ENCODE assay signal across 17 mouse cellular contexts in genomic region chr5:64095342-64095993, GRCm38 (mm10). TPM values are rescaled to one million over a fixed set of nuclear protein-coding genes. Genes with fewer than 3 reads are reported as not detected.
DNase-seq lines count a peak whose midpoint lies in the region; ATAC-seq and TF ChIP-seq lines count a peak whose summit lies in the region.
"Had no signal": no experiment of that assay in that cellular context is flagged by ENCODE, and none has a peak within 500 bp of the region (broad histone marks: within the 10 kb centered on the region; RNA-seq: fewer than 3 reads in every experiment).

No protein-coding gene starts in this region.

- H3K27me3 ChIP-seq in heart, embryonic 10.5 days (ENCODE audit: insufficient read depth, poor library complexity, severe bottlenecking) = no peaks in the 10 kb centered on the region
- H3K27me3 ChIP-seq in thymus, adult 2 months (ENCODE audit: control insufficient read depth, insufficient read depth, low read length) = no peaks in the 10 kb centered on the region
- no peaks in the 10 kb centered on the region for H3K27me3 ChIP-seq in liver, embryonic 11.5 days (replicated peaks; ENCODE audit: control insufficient read depth, insufficient read depth, low read length)
- H3K27me3 ChIP-seq in small intestine, adult 2 months (ENCODE audit: control insufficient read depth, insufficient read depth, low read length) = no peaks in the 10 kb centered on the region
- no peaks in the 10 kb centered on the region for H3K27me3 ChIP-seq in hindbrain, postnatal 0 days (ENCODE audit: insufficient read depth, low read length)
- H3K27me3 ChIP-seq: heart, embryonic 13.5 days had no signal

- peaks cover 24% of the 10 kb centered on the region for H3K4me1 ChIP-seq in heart, embryonic 10.5 days
- H3K4me1 ChIP-seq in thymus, adult 2 months (replicated peaks; ENCODE audit: control insufficient read depth, insufficient read depth, low read length) = peaks cover 20% of the 10 kb centered on the region
- peaks cover 18% of the 10 kb centered on the region for H3K4me1 ChIP-seq in liver, embryonic 11.5 days (replicated peaks; ENCODE audit: control insufficient read depth, insufficient read depth, low read length)
- H3K4me1 ChIP-seq in small intestine, adult 2 months (ENCODE audit: control insufficient read depth, insufficient read depth, insufficient read length, low read length) = peaks cover 22% of the 10 kb centered on the region
- H3K4me1 ChIP-seq in hindbrain, postnatal 0 days (ENCODE audit: insufficient read depth, low read length) = peaks cover 8% of the 10 kb centered on the region; the same call in 1 of the 2 replicates

- peaks cover 18% of the 10 kb centered on the region for H3K36me3 ChIP-seq in heart, embryonic 10.5 days
- no peaks in the 10 kb centered on the region for H3K36me3 ChIP-seq in thymus, adult 2 months (ENCODE audit: control insufficient read depth, insufficient read depth, low read length)
- H3K36me3 ChIP-seq in liver, embryonic 11.5 days (ENCODE audit: control insufficient read depth, insufficient read depth, low read length) = peaks cover 8% of the 10 kb centered on the region
- H3K36me3 ChIP-seq in small intestine, adult 2 months (ENCODE audit: control insufficient read depth, insufficient read depth, low read length) = peaks cover 26% of the 10 kb centered on the region
- 0 out of 2 replicates have a peak, but pooled peaks cover 3% of the 10 kb centered on the region for H3K36me3 ChIP-seq in hindbrain, postnatal 0 days (ENCODE audit: insufficient read depth, low read length)

- H3K9ac ChIP-seq in liver, embryonic 11.5 days (ENCODE audit: low read depth, low read length) = no peak overlapping the region
- H3K9ac ChIP-seq in hindbrain, postnatal 0 days (replicated peaks; ENCODE audit: low read length) = no peak overlapping the region
- H3K9ac ChIP-seq: heart, embryonic 13.5 days had no signal

- DNase-seq in heart, embryonic 10.5 days (ENCODE audit: low spot score) = no peak
- DNase-seq in heart, adult 8-10 months (ENCODE audit: low spot score) = no peak
- DNase-seq in thymus, postnatal 25 days = peak; percentile 14
- DNase-seq in thymus, adult 2 months = no peak
- DNase-seq in liver, embryonic 11.5 days (ENCODE audit: low spot score) = peak; percentile 47
- DNase-seq in hindbrain, postnatal 0 days (ENCODE audit: low spot score) = no peak
- DNase-seq in ovary, postnatal 10 days (ENCODE audit: low spot score) = no peak
- DNase-seq: cerebellum, adult 2 months; embryo, embryonic 11 days; gastrocnemius, adult 2 months; kidney, adult 18-20 months; kidney, postnatal 4 days had no signal

- WGBS in heart, embryonic 10.5 days = 49% methylated on average over 5 of the region's 5 CpGs
- 72% methylated on average over 5 of the region's 5 CpGs for WGBS in thymus, adult 2 months
- WGBS in liver, embryonic 11.5 days = 40% methylated on average over 5 of the region's 5 CpGs
- 42% methylated on average over 5 of the region's 5 CpGs for WGBS in small intestine, adult 2 months
- 84% methylated on average over 5 of the region's 5 CpGs for WGBS in hindbrain, postnatal 0 days

- H3K4me3 ChIP-seq in heart, embryonic 10.5 days = no peak overlapping the region
- H3K4me3 ChIP-seq in thymus, adult 2 months (ENCODE audit: control insufficient read depth, insufficient read depth, low read length) = no peak overlapping the region
- H3K4me3 ChIP-seq in liver, embryonic 11.5 days (ENCODE audit: low read depth, low read length) = peak overlapping the region; percentile 86; the same call in 1 of the 2 replicates
- H3K4me3 ChIP-seq in small intestine, adult 2 months (ENCODE audit: low read depth, low read length) = peak overlapping the region; percentile 30; the same call in 1 of the 2 replicates
- H3K4me3 ChIP-seq in hindbrain, postnatal 0 days (ENCODE audit: low read length) = no peak overlapping the region
- H3K4me3 ChIP-seq: gastrocnemius, adult 2 months; heart, embryonic 13.5 days; hindbrain, embryonic 10.5 days had no signal

- no peak for TF ChIP-seq CTCF in thymus, adult 2 months (IDR thresholded peaks at IDR 0.05; ENCODE audit: borderline replicate concordance, control insufficient read depth, extremely low read depth, insufficient read depth, low read length, poor library complexity)
- no peak for TF ChIP-seq CTCF in small intestine, adult 2 months (IDR thresholded peaks at IDR 0.05; ENCODE audit: extremely low read depth, insufficient read length, insufficient replicate concordance, low read depth, low read length)
- TF ChIP-seq CTCF in hindbrain, postnatal 0 days (IDR thresholded peaks at IDR 0.05; ENCODE audit: low read depth) = no peak

- ATAC-seq in liver, embryonic 11.5 days (replicated peaks; ENCODE audit: low FRiP score) = peak; percentile 61
- ATAC-seq in hindbrain, postnatal 0 days = no peak
- ATAC-seq: forebrain, embryonic 16.5 days had no signal

- TF ChIP-seq POLR2A in thymus, adult 2 months (IDR thresholded peaks at IDR 0.05; ENCODE audit: control insufficient read depth, extremely low read depth, insufficient read depth, low read length, poor library complexity) = no peak
- no peak for TF ChIP-seq POLR2A in small intestine, adult 2 months (IDR thresholded peaks at IDR 0.05; ENCODE audit: low read depth, low read length)

- no peaks in the 10 kb centered on the region for H3K9me3 ChIP-seq in heart, embryonic 10.5 days
- no peaks in the 10 kb centered on the region for H3K9me3 ChIP-seq in liver, embryonic 11.5 days (ENCODE audit: control insufficient read depth, low read length)
- no peaks in the 10 kb centered on the region for H3K9me3 ChIP-seq in hindbrain, postnatal 0 days (ENCODE audit: low read length)
- H3K9me3 ChIP-seq: heart, embryonic 13.5 days; hindbrain, embryonic 10.5 days had no signal

- peak overlapping the region; percentile 91 for H3K4me2 ChIP-seq in liver, embryonic 11.5 days
- no peak overlapping the region for H3K4me2 ChIP-seq in hindbrain, postnatal 0 days (ENCODE audit: low read depth, low read length)

- H3K27ac ChIP-seq in heart, embryonic 10.5 days = 0 out of 2 replicates have a peak overlapping the region, but pooled peaks have one; percentile 42
- no peak overlapping the region for H3K27ac ChIP-seq in thymus, adult 2 months (ENCODE audit: control insufficient read depth, insufficient read depth, low read length)
- peak overlapping the region; percentile 70 for H3K27ac ChIP-seq in liver, embryonic 11.5 days (ENCODE audit: low read depth, low read length)
- H3K27ac ChIP-seq in small intestine, adult 2 months (ENCODE audit: insufficient read depth, low read depth, low read length) = peak overlapping the region; percentile 84
- H3K27ac ChIP-seq in hindbrain, postnatal 0 days = no peak overlapping the region
- H3K27ac ChIP-seq: gastrocnemius, adult 2 months; heart, embryonic 13.5 days; hindbrain, embryonic 10.5 days; macrophage had no signal

RNA-seq across cellular contexts. Expression of gene Pgm2, which starts 2.7 kb away (rescaled TPM):
- polyA plus RNA-seq in heart, embryonic 10.5 days (2016; fragmentation: Nextera tagmentation; extraction: Ambion mirVana) = 21.1 and 27.8 TPM in 2 replicates
- total RNA-seq in heart, adult 8-10 months (2022) = 1 to 10 TPM; 4.1 to 5.1 (median 4.8) TPM
- polyA plus RNA-seq in thymus, adult 2 months (2012; rRNA removed) = 9.4 and 10.5 TPM in 2 replicates
- 54.4 and 60.3 TPM in 2 replicates for polyA plus RNA-seq in liver, embryonic 11.5 days (2014; fragmentation: Nextera tagmentation; extraction: Ambion mirVana)
- polyA plus RNA-seq in small intestine, adult 2 months (2012; rRNA removed) = 26.9 and 82.8 TPM in 2 replicates
- total RNA-seq in hindbrain, postnatal 0 days (2014; rRNA removed) = 8.6 and 11.4 TPM in 2 replicates
- polyA plus RNA-seq in hindbrain, postnatal 0 days (2015; fragmentation: Nextera tagmentation; extraction: Ambion mirVana) = 14.8 and 17.5 TPM in 2 replicates

Comparison
In these comparisons a context has a peak if more than half of its experiments do, and no peak if none do; other contexts are left out.
1. DNase-seq: peak in thymus, postnatal 25 days (single experiment) and liver, embryonic 11.5 days (single experiment); none in heart, embryonic 10.5 days (single experiment), heart, adult 8-10 months (single experiment), thymus, adult 2 months (single experiment), hindbrain, postnatal 0 days (single experiment) and ovary, postnatal 10 days (single experiment).
2. H3K27ac ChIP-seq: peak in heart, embryonic 10.5 days (single experiment), liver, embryonic 11.5 days (single experiment) and small intestine, adult 2 months (single experiment); none in thymus, adult 2 months (single experiment) and hindbrain, postnatal 0 days (single experiment).
3. H3K4me3 ChIP-seq: peak in liver, embryonic 11.5 days (single experiment) and small intestine, adult 2 months (single experiment); none in heart, embryonic 10.5 days (single experiment), thymus, adult 2 months (single experiment) and hindbrain, postnatal 0 days (single experiment).